Mouse (Mus musculus): Measurements from ENCODE around the gene Ubtd1.
"Not testable (repeated sequence)": the region's sequence is repeated elsewhere in the genome, so short reads cannot be mapped to it uniquely, and the experiment has no call there.

GRCm38 (mm10) chr19:42081613-42082012, 100.0 kb downstream of the Ubtd1 start:
- TF ChIP-seq KAT2A (IDR thresholded peaks at IDR 0.05; ENCODE audit: insufficient replicate concordance, low read length); MEF2A (IDR thresholded peaks at IDR 0.05; ENCODE audit: borderline replicate concordance, low read depth, low read length); CTCF (conservative IDR thresholded peaks at IDR 0.05 in 1 of 2, IDR thresholded peaks at IDR 0.05 in 1 of 2; ENCODE audit: low read depth in 2 of 2, low read length in 2 of 2); POLR2A (IDR thresholded peaks at IDR 0.05; ENCODE audit: low read depth, low read length); SMC3 (IDR thresholded peaks at IDR 0.05; ENCODE audit: low read depth, low read length): not testable (repeated sequence)

Measured in CH12.LX (cell line).